Mouse (Mus musculus): ENCODE data around the gene Slc25a4. TPM values are rescaled to one million over a fixed set of nuclear protein-coding genes. Genes with fewer than 3 reads are reported as not detected.
"Not testable (repeated sequence)": the region's sequence is repeated elsewhere in the genome, so short reads cannot be mapped to it uniquely, and the experiment has no call there.

Gene Slc25a4
- polyA plus RNA-seq, 1 experiment, result 43.4 TPM

DNA sequence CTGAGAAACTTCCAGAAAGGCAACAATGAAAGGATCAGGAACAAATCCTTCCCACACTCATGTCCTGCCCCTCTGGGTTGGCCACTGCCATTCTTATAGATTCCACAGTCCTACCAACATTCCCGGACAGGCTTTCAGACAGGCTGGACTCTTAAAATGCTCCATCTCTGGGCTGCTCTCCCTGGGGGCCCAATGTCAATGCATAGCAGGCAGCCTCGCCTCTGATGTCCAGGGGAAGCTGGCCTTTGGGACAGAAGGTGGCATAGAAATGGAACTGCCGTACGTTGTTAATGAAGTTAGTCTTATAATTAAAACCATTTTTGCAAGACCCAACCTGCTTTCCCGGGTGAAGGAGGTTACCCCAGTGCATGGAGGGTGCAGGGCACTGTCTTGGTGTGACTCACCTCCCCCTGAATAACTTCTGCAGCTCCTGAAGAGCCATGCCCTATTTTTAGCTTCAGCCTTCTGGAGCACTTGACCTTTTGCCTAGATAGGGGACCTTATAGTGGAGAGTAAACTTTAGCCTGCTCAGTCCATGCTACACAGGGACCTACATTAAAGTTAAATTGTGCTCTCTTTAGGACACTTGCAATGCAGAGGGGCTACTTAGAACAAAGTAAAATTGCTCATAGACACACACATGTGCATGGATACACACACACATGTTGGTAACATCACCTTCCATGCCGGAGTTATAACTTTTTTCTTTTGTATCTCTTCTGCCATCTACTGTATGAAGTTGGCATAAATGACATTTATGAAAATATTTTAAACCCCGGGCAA, 25.5 kb upstream of the Slc25a4 start:
- H3K4me3 ChIP-seq (replicated peaks; ENCODE audit: control insufficient read depth, low read depth, low read length), result no peak overlapping the region
- WGBS, result 58% methylated on average over 7 of the region's 7 CpGs
- TF ChIP-seq POLR2A (IDR thresholded peaks at IDR 0.05; ENCODE audit: borderline replicate concordance, control insufficient read depth, low read depth, low read length) (no peak), CTCF (IDR thresholded peaks at IDR 0.05; ENCODE audit: control insufficient read depth, insufficient read depth, low read length) (no peak)
- no peak overlapping the region for H3K27ac ChIP-seq (ENCODE audit: control insufficient read depth, insufficient read depth, low read depth, low read length, poor library complexity)
- no peaks in the 10 kb centered on the region for H3K4me1 ChIP-seq (ENCODE audit: control insufficient read depth, insufficient read depth, low read length)

DNA sequence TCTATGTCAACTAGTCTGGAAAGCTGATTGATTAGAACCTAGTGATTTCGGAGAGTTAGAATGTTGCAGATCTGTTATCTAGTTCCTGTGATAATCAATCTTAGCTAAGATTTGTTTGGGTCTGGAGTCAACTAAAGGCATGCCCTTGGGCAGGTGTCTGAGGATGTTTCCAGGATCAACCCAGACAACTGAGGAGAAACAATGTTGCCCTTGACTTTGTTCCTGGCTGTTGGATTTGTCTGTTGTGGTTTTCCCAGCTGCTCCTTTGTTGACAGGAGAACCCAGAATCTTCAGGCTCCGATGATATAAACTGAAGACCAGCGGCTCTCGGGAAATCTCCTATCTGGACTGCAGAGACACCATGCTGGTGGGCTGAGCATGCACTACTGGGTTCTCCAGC, 23.7 kb upstream of the Slc25a4 start:
- H3K4me1 ChIP-seq (ENCODE audit: control insufficient read depth, insufficient read depth, low read length), result no peaks in the 10 kb centered on the region
- H3K27ac ChIP-seq (ENCODE audit: control insufficient read depth, insufficient read depth, low read depth, low read length, poor library complexity), result no peak overlapping the region
- no peak overlapping the region for H3K4me3 ChIP-seq (replicated peaks; ENCODE audit: control insufficient read depth, low read depth, low read length)
- WGBS, result 81% methylated on average over 4 of the region's 4 CpGs
- TF ChIP-seq CTCF (IDR thresholded peaks at IDR 0.05; ENCODE audit: control insufficient read depth, insufficient read depth, low read length) (no peak), POLR2A (IDR thresholded peaks at IDR 0.05; ENCODE audit: borderline replicate concordance, control insufficient read depth, low read depth, low read length) (no peak)

- Histone ChIP-seq H3K4me1 (ENCODE audit: control insufficient read depth, insufficient read depth, low read length) (no peaks in the 10 kb centered on the region), H3K27ac (ENCODE audit: control insufficient read depth, insufficient read depth, low read depth, low read length, poor library complexity) (no peak overlapping the region), H3K4me3 (replicated peaks; ENCODE audit: control insufficient read depth, low read depth, low read length) (no peak overlapping the region)
- TF ChIP-seq POLR2A (IDR thresholded peaks at IDR 0.05; ENCODE audit: borderline replicate concordance, control insufficient read depth, low read depth, low read length) (no peak), CTCF (IDR thresholded peaks at IDR 0.05; ENCODE audit: control insufficient read depth, insufficient read depth, low read length) (no peak)
- WGBS, result 62% methylated on average over 8 of the region's 8 CpGs
Measured at GRCm38 (mm10) chr8:46232798-46233197, 21.7 kb upstream of the Slc25a4 start.

- not testable (repeated sequence) for H3K27ac ChIP-seq (ENCODE audit: control insufficient read depth, insufficient read depth, low read depth, low read length, poor library complexity); H3K4me3 ChIP-seq (replicated peaks; ENCODE audit: control insufficient read depth, low read depth, low read length); H3K4me1 ChIP-seq (ENCODE audit: control insufficient read depth, insufficient read depth, low read length)
- 77% methylated on average over 7 of the region's 7 CpGs for WGBS
Measured at GRCm38 (mm10) chr8:46231968-46232367, 20.9 kb upstream of the Slc25a4 start.

DNA sequence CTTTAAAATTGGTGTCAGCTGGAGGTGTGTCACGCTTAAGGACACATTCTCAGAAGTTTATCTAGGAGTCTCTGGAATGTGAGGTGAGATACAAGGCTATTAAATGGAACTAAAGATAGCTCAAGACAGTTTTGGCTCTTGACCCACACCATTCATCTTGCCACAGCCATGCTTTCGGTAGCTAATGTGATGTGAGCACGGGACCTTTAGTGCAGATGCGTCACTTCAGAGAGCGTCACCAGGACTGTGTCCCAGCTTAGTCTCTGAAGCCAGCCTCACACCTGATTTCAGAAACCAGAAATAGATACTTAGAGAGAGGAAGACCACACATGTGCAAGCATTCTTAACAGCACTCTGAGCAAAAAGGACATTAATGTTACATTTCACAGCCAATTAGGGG, 15.5 kb upstream of the Slc25a4 start:
- Histone ChIP-seq H3K4me1 (ENCODE audit: control insufficient read depth, insufficient read depth, low read length) (no peaks in the 10 kb centered on the region), H3K4me3 (replicated peaks; ENCODE audit: control insufficient read depth, low read depth, low read length) (no peak overlapping the region), H3K27ac (ENCODE audit: control insufficient read depth, insufficient read depth, low read depth, low read length, poor library complexity) (no peak overlapping the region)
- no peak for TF ChIP-seq CTCF (IDR thresholded peaks at IDR 0.05; ENCODE audit: control insufficient read depth, insufficient read depth, low read length)
- TF ChIP-seq POLR2A (IDR thresholded peaks at IDR 0.05; ENCODE audit: borderline replicate concordance, control insufficient read depth, low read depth, low read length), result no peak
- WGBS, result 83% methylated on average over 5 of the region's 5 CpGs

DNA sequence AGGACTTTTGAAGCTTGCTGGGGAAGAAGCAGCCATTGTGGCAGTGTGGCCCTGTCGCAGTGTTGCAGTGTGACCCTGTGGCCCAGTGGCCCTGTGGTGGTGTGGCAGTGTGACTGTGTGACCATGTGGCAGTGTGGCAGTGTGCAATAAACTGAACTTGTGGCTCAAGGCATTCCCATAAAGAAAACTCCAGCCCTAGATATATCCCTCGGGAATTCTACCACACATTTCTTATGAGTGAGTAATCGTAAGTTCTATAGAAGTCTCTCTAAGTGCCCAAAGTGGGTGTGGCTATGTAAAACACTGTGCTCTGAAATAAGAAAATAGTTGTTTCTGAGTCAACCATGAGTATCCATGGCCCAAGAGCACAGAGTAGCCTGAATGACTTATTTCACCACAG, 14.4 kb upstream of the Slc25a4 start:
- Histone ChIP-seq H3K4me3 (replicated peaks; ENCODE audit: control insufficient read depth, low read depth, low read length) (no peak overlapping the region), H3K4me1 (ENCODE audit: control insufficient read depth, insufficient read depth, low read length) (no peaks in the 10 kb centered on the region), H3K27ac (ENCODE audit: control insufficient read depth, insufficient read depth, low read depth, low read length, poor library complexity) (no peak overlapping the region)
- TF ChIP-seq POLR2A (IDR thresholded peaks at IDR 0.05; ENCODE audit: borderline replicate concordance, control insufficient read depth, low read depth, low read length) (no peak), CTCF (IDR thresholded peaks at IDR 0.05; ENCODE audit: control insufficient read depth, insufficient read depth, low read length) (no peak)
- 78% methylated on average over 3 of the region's 3 CpGs for WGBS

DNA sequence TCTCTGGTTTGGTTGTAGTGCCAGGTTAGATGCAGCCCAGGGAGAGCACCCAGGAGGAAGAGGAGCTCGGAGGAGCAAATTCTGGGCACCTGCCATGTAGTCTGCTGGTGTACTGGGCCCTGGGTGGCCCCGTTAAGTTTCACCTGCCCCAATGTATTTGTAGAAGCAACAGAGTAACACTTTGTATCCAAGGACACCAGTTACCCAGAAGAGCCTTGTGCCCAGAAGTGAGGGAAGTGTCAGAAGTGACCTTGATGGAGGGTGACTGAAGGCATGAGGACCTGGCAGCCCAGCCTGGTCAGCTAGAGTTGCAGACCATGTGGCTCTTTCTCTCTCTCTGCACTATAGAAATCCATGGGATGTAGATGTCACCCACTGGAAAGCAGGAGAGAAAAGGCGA, 9.5 kb upstream of the Slc25a4 start:
- WGBS, result 73% methylated on average over 3 of the region's 3 CpGs
- no peak overlapping the region for H3K4me3 ChIP-seq (replicated peaks; ENCODE audit: control insufficient read depth, low read depth, low read length)

GRCm38 (mm10) chr8:46216838-46217237, 5.8 kb upstream of the Slc25a4 start:
- WGBS, result 5% methylated on average over 14 of the region's 14 CpGs
- TF ChIP-seq CTCF (IDR thresholded peaks at IDR 0.05; ENCODE audit: control insufficient read depth, insufficient read depth, low read length) (no peak), POLR2A (IDR thresholded peaks at IDR 0.05; ENCODE audit: borderline replicate concordance, control insufficient read depth, low read depth, low read length) (no peak)
- H3K4me1 ChIP-seq (ENCODE audit: control insufficient read depth, insufficient read depth, low read length), result no peaks in the 10 kb centered on the region
- no peak overlapping the region for H3K27ac ChIP-seq (ENCODE audit: control insufficient read depth, insufficient read depth, low read depth, low read length, poor library complexity)
- no peak overlapping the region for H3K4me3 ChIP-seq (replicated peaks; ENCODE audit: control insufficient read depth, low read depth, low read length)

More for the DNA sequence above, 9.5 kb upstream of the Slc25a4 start:
- H3K4me1 ChIP-seq (ENCODE audit: control insufficient read depth, insufficient read depth, low read length), result no peaks in the 10 kb centered on the region
- TF ChIP-seq POLR2A (IDR thresholded peaks at IDR 0.05; ENCODE audit: borderline replicate concordance, control insufficient read depth, low read depth, low read length) (no peak), CTCF (IDR thresholded peaks at IDR 0.05; ENCODE audit: control insufficient read depth, insufficient read depth, low read length) (no peak)
- H3K27ac ChIP-seq (ENCODE audit: control insufficient read depth, insufficient read depth, low read depth, low read length, poor library complexity), result no peak overlapping the region

- 94% methylated on average over 2 of the region's 2 CpGs for WGBS
- Histone ChIP-seq H3K4me3 (replicated peaks; ENCODE audit: control insufficient read depth, low read depth, low read length) (no peak overlapping the region), H3K27ac (ENCODE audit: control insufficient read depth, insufficient read depth, low read depth, low read length, poor library complexity) (no peak overlapping the region), H3K4me1 (ENCODE audit: control insufficient read depth, insufficient read depth, low read length) (no peaks in the 10 kb centered on the region; the same call in 1 of the 2 replicates)
- no peak for TF ChIP-seq POLR2A (IDR thresholded peaks at IDR 0.05; ENCODE audit: borderline replicate concordance, control insufficient read depth, low read depth, low read length)
- no peak for TF ChIP-seq CTCF (IDR thresholded peaks at IDR 0.05; ENCODE audit: control insufficient read depth, insufficient read depth, low read length)
Measured at GRCm38 (mm10) chr8:46213971-46214480, 2.9 kb upstream of the Slc25a4 start.
